Mouse (Mus musculus) small intestine, adult 2 months (tissue): ENCODE results near the gene Dnajc16.

ENCODE experiments used
- CTCF ChIP-seq: fragments of 200-500 bp; IDR thresholded peaks from 2 replicates; pipeline ENCODE4 v1.5.1; 2012; ENCODE audit warnings: low read depth, mild to moderate bottlenecking, control low read depth, inconsistent platforms, low read length, moderate library complexity, mixed read lengths; ENCODE audit not compliant: insufficient replicate concordance, insufficient read length; ENCODE audit errors: extremely low read depth
- POLR2A ChIP-seq: fragments of 200-500 bp; IDR thresholded peaks from 2 replicates; pipeline ENCODE4 v1.6.1; 2012; ENCODE audit warnings: low read depth, mild to moderate bottlenecking, control low read depth, inconsistent platforms, low read length, moderate library complexity

DNA sequence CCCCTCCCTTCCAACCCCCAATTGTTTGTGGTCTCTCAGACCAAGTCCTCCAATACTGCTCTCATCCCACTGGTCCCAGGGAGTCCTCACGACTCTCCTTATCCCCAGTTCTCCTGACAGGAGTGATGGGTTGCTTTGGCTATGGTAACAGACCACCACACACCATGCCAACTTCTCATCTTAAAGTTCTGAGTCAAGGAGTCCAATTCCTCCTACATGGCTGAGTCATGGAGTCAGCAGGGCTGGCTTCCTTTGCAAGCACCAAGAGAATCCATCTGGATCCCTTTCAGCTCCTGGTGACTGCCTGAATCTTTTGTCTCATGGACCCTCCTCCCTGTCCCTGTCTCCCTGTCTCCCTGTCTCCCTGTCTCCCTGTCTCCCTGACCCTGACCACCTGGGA lies 43.2 kb upstream of the Dnajc16 start:
- TF ChIP-seq CTCF: no peak
- TF ChIP-seq POLR2A: no peak
